Mouse (Mus musculus) limb, embryonic 12.5 days (tissue): Measurements from ENCODE around the gene Rnase11. TPM values are rescaled to one million over a fixed set of nuclear protein-coding genes. Genes with fewer than 3 reads are reported as not detected.

ENCODE experiments used
- ATAC-seq: fragments of 200-750 bp; cut with Nextera tagmentation; 2 replicates; pipeline ENCODE4 v1.8.0; 2017; ENCODE audit warnings: low read depth, moderate TSS enrichment; ENCODE audit not compliant: insufficient number of reproducible peaks, insufficient read depth, low FRiP score, low TSS enrichment
- H3K27ac ChIP-seq: fragments of 300-500 bp; sonication (generic); 2 replicates; pipeline ENCODE4 v1.5.1; 2016; ENCODE audit warnings: mild to moderate bottlenecking, moderate library complexity
- H3K27me3 ChIP-seq: fragments of 300-500 bp; sonication (generic); 2 replicates; pipeline ENCODE4 v1.6.1; 2016; ENCODE audit warnings: mild to moderate bottlenecking, moderate library complexity
- H3K36me3 ChIP-seq: fragments of 300-500 bp; sonication (generic); 2 replicates; pipeline ENCODE4 v1.6.1; 2016; ENCODE audit warnings: mild to moderate bottlenecking, moderate library complexity
- H3K4me1 ChIP-seq: fragments of 300-500 bp; sonication (generic); replicated peaks from 2 replicates; pipeline ENCODE4 v1.6.1; 2016
- H3K4me2 ChIP-seq: fragments of 300-500 bp; sonication (generic); 2 replicates; pipeline ENCODE4 v1.6.1; 2016; ENCODE audit warnings: mild to moderate bottlenecking, moderate library complexity
- H3K4me3 ChIP-seq: fragments of 300-500 bp; sonication (generic); replicated peaks from 2 replicates; pipeline ENCODE4 v1.5.1; 2016; ENCODE audit warnings: mild to moderate bottlenecking
- H3K9ac ChIP-seq: fragments of 300-500 bp; sonication (generic); replicated peaks from 2 replicates; pipeline ENCODE4 v1.6.1; 2016; ENCODE audit warnings: mild to moderate bottlenecking, moderate library complexity
- H3K9me3 ChIP-seq: fragments of 300-500 bp; sonication (generic); 2 replicates; pipeline ENCODE4 v1.6.1; 2016; ENCODE audit warnings: mild to moderate bottlenecking, moderate library complexity
- WGBS: fragments of 180-500 bp; shearing (Covaris S2); methylation state at CpG from one replicate; pipeline ENCODE4 v1.1.7; 2016; 5-methylcytosine and 5-hydroxymethylcytosine counted together
- polyA plus RNA-seq: library from polyadenylated mRNA; unstranded; fragments of >200 nt; fragmentation: Nextera tagmentation; extraction: Ambion mirVana; gene quantifications from 2 replicates; pipeline ENCODE4 v1.2.1, GENCODE M21; 2016

Rnase11 gene
- polyA plus RNA-seq, 1 experiment from 2014 or later, result not detected

DNA sequence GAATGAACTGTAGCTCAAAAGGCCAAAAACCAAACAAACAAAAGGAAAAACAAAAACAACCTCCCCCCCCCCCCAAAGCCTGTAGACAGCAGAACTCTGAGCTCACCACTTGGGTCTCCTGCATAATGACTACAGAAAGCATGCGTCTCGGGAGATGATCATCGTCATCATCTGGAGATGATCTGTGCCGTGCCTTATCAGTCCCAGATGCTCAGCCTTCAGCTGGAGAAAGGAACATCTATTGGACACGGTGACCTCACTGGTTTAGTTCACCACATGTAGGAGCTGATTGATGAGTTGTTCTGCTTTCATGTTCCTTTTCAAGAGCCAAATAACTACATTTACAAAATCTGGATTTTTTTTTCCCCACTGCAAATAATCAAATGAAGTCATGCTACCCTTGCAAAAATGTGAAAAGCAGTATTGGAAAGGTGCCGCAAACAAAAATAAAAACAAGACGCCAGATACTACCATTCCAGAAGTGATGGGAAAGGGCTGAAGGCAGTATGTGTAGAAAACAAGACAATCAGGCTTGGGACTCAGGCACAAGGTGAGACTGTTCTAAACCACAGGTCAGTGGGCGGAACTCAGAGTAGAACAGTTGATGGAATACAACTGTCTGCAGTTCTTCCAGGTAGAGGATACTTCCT, 42.7 kb downstream of the Rnase11 start, which contains the start of gene Rnase10:
Gene Rnase10 (plus strand): TSS at position 600 of the 650 bp plus-strand sequence.
- Histone ChIP-seq H3K4me2 (no peak within 1 kb of the TSS), H3K9me3 (0 out of 2 replicates have a peak, but pooled peaks cover 6% of the 10 kb centered on the region), H3K27ac (no peak within 1 kb of the TSS), H3K4me3 (no peak within 1 kb of the TSS), H3K27me3 (no peaks in the 10 kb centered on the region), H3K36me3 (no peaks in the 10 kb centered on the region), H3K4me1 (no peaks in the 10 kb centered on the region), H3K9ac (no peak within 1 kb of the TSS)
- 58% methylated on average over 8 of the region's 8 CpGs for WGBS
- ATAC-seq, result no peak

Other genes with a start within 250 kb of the Rnase11 start
- not detected in 2 replicates for gene Ccnb1ip1, start 242.4 kb downstream of the Rnase11 start, polyA plus RNA-seq
- gene Parp2, start 242.3 kb downstream of the Rnase11 start, polyA plus RNA-seq, result 60.3 and 64.2 TPM in 2 replicates
- gene Tep1, start 179.6 kb downstream of the Rnase11 start, polyA plus RNA-seq, result 5.5 and 7.4 TPM in 2 replicates
- gene Klhl33, start 152.7 kb downstream of the Rnase11 start, polyA plus RNA-seq, result 0.11 TPM in 1 of 2 replicates, not detected in the other
- gene Osgep, start 125.3 kb downstream of the Rnase11 start, polyA plus RNA-seq, result 168 and 171 TPM in 2 replicates
- 350 and 374 TPM in 2 replicates for gene Apex1, start 125.2 kb downstream of the Rnase11 start, polyA plus RNA-seq
- 58.7 and 59.1 TPM in 2 replicates for gene Pip4p1, start 119.3 kb downstream of the Rnase11 start, polyA plus RNA-seq
- 61.5 and 67.2 TPM in 2 replicates for gene Pnp, start 119.1 kb downstream of the Rnase11 start, polyA plus RNA-seq
- not detected in 2 replicates for gene Gm49342, start 105.6 kb downstream of the Rnase11 start, polyA plus RNA-seq
- gene Pnp2, start 94.2 kb downstream of the Rnase11 start, polyA plus RNA-seq, result 0.74 and 0.78 TPM in 2 replicates
- gene Rnase10, start 42.4 kb downstream of the Rnase11 start, polyA plus RNA-seq, result not detected in 2 replicates
- gene Rnase9, start 8.3 kb downstream of the Rnase11 start, polyA plus RNA-seq, result not detected in 2 replicates
- gene Rnase12, start 7.5 kb upstream of the Rnase11 start, polyA plus RNA-seq, result 0.44 TPM in 1 of 2 replicates, not detected in the other
- not detected in 2 replicates for gene Olfr750, start 24.3 kb upstream of the Rnase11 start, polyA plus RNA-seq
- 14.1 and 15.8 TPM in 2 replicates for gene Rnase4, start 40.9 kb upstream of the Rnase11 start, polyA plus RNA-seq
- 3.1 and 3.7 TPM in 2 replicates for gene Ang, start 41.0 kb upstream of the Rnase11 start, polyA plus RNA-seq
- gene Eddm3b, start 64.3 kb upstream of the Rnase11 start, polyA plus RNA-seq, result not detected in 2 replicates
- gene Rnase6, start 73.7 kb upstream of the Rnase11 start, polyA plus RNA-seq, result 0.33 and 0.51 TPM in 2 replicates
- gene Rnase1, start 96.6 kb upstream of the Rnase11 start, polyA plus RNA-seq, result not detected in 2 replicates
- not detected in 2 replicates for gene Rnase2b, start 112.1 kb upstream of the Rnase11 start, polyA plus RNA-seq
- not detected in 2 replicates for gene Ang2, start 149.0 kb upstream of the Rnase11 start, polyA plus RNA-seq
- not detected in 2 replicates for gene Ear14, start 153.2 kb upstream of the Rnase11 start, polyA plus RNA-seq
- not detected in 2 replicates for gene Rnase2a, start 205.9 kb upstream of the Rnase11 start, polyA plus RNA-seq